Mouse (Mus musculus) liver, embryonic 14.5 days (tissue): ENCODE measurements around the gene Bpifb2.

Experiments used
- CTCF ChIP-seq: IDR thresholded peaks from 2 replicates; pipeline ENCODE4 v1.5.1; 2016; ENCODE audit warnings: antibody characterized with exemption, low read depth, control low read depth
- EP300 ChIP-seq: IDR thresholded peaks from 2 replicates; pipeline ENCODE4 v1.6.1; 2016; ENCODE audit warnings: antibody characterized with exemption, low read depth

DNA sequence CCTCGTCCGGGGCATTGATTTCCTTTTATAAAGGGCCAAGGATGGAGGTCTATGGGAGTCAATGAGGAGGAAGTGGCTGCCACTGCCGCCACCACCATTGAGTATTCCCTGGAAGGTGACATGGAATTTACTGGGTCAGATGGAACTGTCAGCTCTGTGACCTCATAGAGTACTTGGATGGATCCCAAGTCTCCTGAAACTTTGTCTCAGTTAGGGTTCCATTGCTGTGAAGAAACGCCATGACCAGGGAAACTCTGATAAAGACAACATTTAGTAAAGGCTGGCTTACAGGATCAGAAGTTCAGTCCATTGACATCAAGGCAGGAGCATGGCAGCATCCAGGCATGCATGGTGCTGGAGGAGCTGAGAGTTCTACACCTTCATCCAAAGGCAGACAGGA is 3.9 kb upstream of the Bpifb2 start, which contains the start of gene Sun5:
- TF ChIP-seq CTCF (no peak), EP300 (no peak)
